Mouse (Mus musculus) midbrain, embryonic 16.5 days (tissue): ENCODE results near the gene Zfp318. TPM values are rescaled to one million over a fixed set of nuclear protein-coding genes. Genes with fewer than 3 reads are reported as not detected.

Experiments used
- ATAC-seq: fragments of 200-750 bp; cut with Nextera tagmentation; 2 replicates; pipeline ENCODE4 v1.8.0; 2017; ENCODE audit warnings: moderate TSS enrichment
- H3K27ac ChIP-seq: fragments of 300-500 bp; sonication (generic); 2 replicates; pipeline ENCODE4 v1.5.1; 2014; ENCODE audit warnings: mild to moderate bottlenecking, low read length, mixed read lengths
- H3K27me3 ChIP-seq: fragments of 300-500 bp; sonication (generic); 2 replicates; pipeline ENCODE4 v1.6.1; 2014; ENCODE audit warnings: low read depth, low read length, mixed read lengths; ENCODE audit not compliant: control insufficient read depth, insufficient read depth
- H3K36me3 ChIP-seq: fragments of 300-500 bp; sonication (generic); 2 replicates; pipeline ENCODE4 v1.6.1; 2014; ENCODE audit warnings: mild to moderate bottlenecking, low read length, moderate library complexity, mixed read lengths; ENCODE audit not compliant: control insufficient read depth, insufficient read depth
- H3K4me1 ChIP-seq: fragments of 300-500 bp; sonication (generic); 2 replicates; pipeline ENCODE4 v1.6.1; 2014; ENCODE audit warnings: mild to moderate bottlenecking, low read length, mixed read lengths; ENCODE audit not compliant: control insufficient read depth, insufficient read depth
- H3K4me2 ChIP-seq: fragments of 300-500 bp; sonication (generic); 2 replicates; pipeline ENCODE4 v1.6.1; 2014; ENCODE audit warnings: mild to moderate bottlenecking, low read length, mixed read lengths
- H3K4me3 ChIP-seq: fragments of 300-500 bp; sonication (generic); 2 replicates; pipeline ENCODE4 v1.5.1; 2014; ENCODE audit warnings: low read depth, mild to moderate bottlenecking, low read length, moderate library complexity, mixed read lengths
- H3K9ac ChIP-seq: fragments of 300-500 bp; sonication (generic); 2 replicates; pipeline ENCODE4 v1.6.1; 2014; ENCODE audit warnings: low read depth, low read length, mixed read lengths
- H3K9me3 ChIP-seq: fragments of 300-500 bp; sonication (generic); replicated peaks from 2 replicates; pipeline ENCODE4 v1.6.1; 2014; ENCODE audit warnings: mild to moderate bottlenecking, low read length, mixed read lengths; ENCODE audit not compliant: control insufficient read depth, poor library complexity, severe bottlenecking
- WGBS: fragments of 180-500 bp; shearing (Covaris S2); extraction: QIAGEN DNeasy Blood & Tissue Kit; methylation state at CpG from one replicate; pipeline ENCODE4 v1.1.7; 2014; 5-methylcytosine and 5-hydroxymethylcytosine counted together
- polyA plus RNA-seq: library from polyadenylated mRNA; unstranded; fragments of >200 nt; fragmentation: Nextera tagmentation; extraction: Ambion mirVana; gene quantifications from 2 replicates; pipeline ENCODE4 v1.2.1, GENCODE M21; 2015

Gene Zfp318
- polyA plus RNA-seq, 1 experiment from 2014 or later, result 15.2 TPM

- 3% methylated on average over 20 of the region's 33 CpGs for WGBS
- Histone ChIP-seq H3K27ac (no peak overlapping the region), H3K9ac (peak overlapping the region; percentile 48), H3K9me3 (no peaks in the 10 kb centered on the region), H3K4me2 (peak overlapping the region; percentile 68), H3K4me1 (peaks cover 24% of the 10 kb centered on the region), H3K27me3 (peaks cover 2% of the 10 kb centered on the region; the same call in 1 of the 2 replicates), H3K4me3 (peak overlapping the region; percentile 26), H3K36me3 (peaks cover 10% of the 10 kb centered on the region)
- ATAC-seq, result peak; percentile 44; the same call in 1 of the 2 replicates
Observed at GRCm38 (mm10) chr17:46455110-46455691, 71.7 kb downstream of the Zfp318 start.

GRCm38 (mm10) chr17:46457791-46458190 is 74.3 kb downstream of the Zfp318 start:
- Histone ChIP-seq H3K4me2 (no peak overlapping the region), H3K4me1 (peaks cover 30% of the 10 kb centered on the region), H3K27me3 (peaks cover 2% of the 10 kb centered on the region; the same call in 1 of the 2 replicates), H3K27ac (no peak overlapping the region), H3K9ac (no peak overlapping the region), H3K9me3 (no peaks in the 10 kb centered on the region), H3K36me3 (peaks cover 8% of the 10 kb centered on the region; the same call in 1 of the 2 replicates), H3K4me3 (no peak overlapping the region)
- no peak for ATAC-seq
- WGBS, result 16% methylated on average over 10 of the region's 10 CpGs

- H3K36me3 ChIP-seq, result peaks cover 8% of the 10 kb centered on the region
- no peak overlapping the region for H3K27ac ChIP-seq
- H3K9ac ChIP-seq, result no peak overlapping the region
- 51% methylated on average over 3 of the region's 3 CpGs for WGBS
- peaks cover 27% of the 10 kb centered on the region for H3K4me1 ChIP-seq
- no peak overlapping the region for H3K4me3 ChIP-seq
- ATAC-seq, result no peak
- H3K4me2 ChIP-seq, result no peak overlapping the region
- H3K9me3 ChIP-seq, result no peaks in the 10 kb centered on the region
- peaks cover 2% of the 10 kb centered on the region; the same call in 1 of the 2 replicates for H3K27me3 ChIP-seq
Observed at GRCm38 (mm10) chr17:46458439-46458838, 74.9 kb downstream of the Zfp318 start.

- Histone ChIP-seq H3K27ac (no peak overlapping the region), H3K4me1 (peaks cover 5% of the 10 kb centered on the region; the same call in 1 of the 2 replicates), H3K36me3 (peaks cover 11% of the 10 kb centered on the region), H3K4me3 (no peak overlapping the region), H3K4me2 (peak overlapping the region; percentile 16; the same call in 1 of the 2 replicates), H3K9me3 (no peaks in the 10 kb centered on the region), H3K9ac (peak overlapping the region; percentile 44; the same call in 1 of the 2 replicates), H3K27me3 (peaks cover 2% of the 10 kb centered on the region; the same call in 1 of the 2 replicates)
- whole genome bisulfite sequencing, result 8% methylated on average over 32 of the region's 32 CpGs
- ATAC-seq, result no peak
Observed at GRCm38 (mm10) chr17:46460673-46461072, 77.1 kb downstream of the Zfp318 start.

- Histone ChIP-seq H3K9ac (no peak overlapping the region), H3K27ac (no peak overlapping the region), H3K4me2 (no peak overlapping the region), H3K4me1 (peaks cover 5% of the 10 kb centered on the region; the same call in 1 of the 2 replicates), H3K36me3 (peaks cover 17% of the 10 kb centered on the region), H3K4me3 (no peak overlapping the region), H3K27me3 (no peaks in the 10 kb centered on the region), H3K9me3 (no peaks in the 10 kb centered on the region)
- 21% methylated on average over 8 of the region's 8 CpGs for WGBS
- no peak for ATAC-seq
Observed at GRCm38 (mm10) chr17:46461347-46461746, 77.8 kb downstream of the Zfp318 start.

- Histone ChIP-seq H3K27me3 (no peaks in the 10 kb centered on the region), H3K9me3 (no peaks in the 10 kb centered on the region), H3K9ac (no peak overlapping the region), H3K4me2 (no peak overlapping the region), H3K4me1 (peaks cover 5% of the 10 kb centered on the region; the same call in 1 of the 2 replicates), H3K4me3 (no peak overlapping the region), H3K27ac (no peak overlapping the region), H3K36me3 (peaks cover 21% of the 10 kb centered on the region)
- no peak for ATAC-seq
- 88% methylated on average over 5 of the region's 5 CpGs for WGBS
Observed at GRCm38 (mm10) chr17:46462226-46462625, 78.7 kb downstream of the Zfp318 start.

GRCm38 (mm10) chr17:46467830-46468229 is 84.3 kb downstream of the Zfp318 start:
- Histone ChIP-seq H3K36me3 (peaks cover 50% of the 10 kb centered on the region), H3K4me2 (no peak overlapping the region), H3K27ac (no peak overlapping the region), H3K4me1 (no peaks in the 10 kb centered on the region), H3K27me3 (no peaks in the 10 kb centered on the region), H3K9ac (no peak overlapping the region), H3K9me3 (no peaks in the 10 kb centered on the region), H3K4me3 (no peak overlapping the region)
- 73% methylated on average over 9 of the region's 9 CpGs for WGBS
- no peak for ATAC-seq

Other genes with a start within 250 kb of the Zfp318 start
- gene Rsph9, start 239.5 kb upstream of the Zfp318 start, polyA plus RNA-seq, result 61.6 and 74.5 TPM in 2 replicates
- 21.9 and 22.6 TPM in 2 replicates for gene Mad2l1bp, start 230.2 kb upstream of the Zfp318 start, polyA plus RNA-seq
- 41.3 and 42.8 TPM in 2 replicates for gene Gtpbp2, start 222.7 kb upstream of the Zfp318 start, polyA plus RNA-seq
- 7.7 and 7.8 TPM in 2 replicates for gene Polh, start 181.1 kb upstream of the Zfp318 start, polyA plus RNA-seq
- 36.0 and 37.4 TPM in 2 replicates for gene Xpo5, start 180.9 kb upstream of the Zfp318 start, polyA plus RNA-seq
- gene Polr1c, start 135.7 kb upstream of the Zfp318 start, polyA plus RNA-seq, result 71.3 and 80.7 TPM in 2 replicates
- 79.4 and 87.2 TPM in 2 replicates for gene Yipf3, start 135.7 kb upstream of the Zfp318 start, polyA plus RNA-seq
- 16.6 and 18.3 TPM in 2 replicates for gene Lrrc73, start 130.2 kb upstream of the Zfp318 start, polyA plus RNA-seq
- gene Tjap1, start 100.7 kb upstream of the Zfp318 start, polyA plus RNA-seq, result 28.4 and 28.6 TPM in 2 replicates
- 20.6 and 25.8 TPM in 2 replicates for gene Dlk2, start 86.3 kb upstream of the Zfp318 start, polyA plus RNA-seq
- gene Abcc10, start 55.4 kb upstream of the Zfp318 start, polyA plus RNA-seq, result 9.3 and 10.3 TPM in 2 replicates
- 3.0 and 3.6 TPM in 2 replicates for gene Crip3, start 45.2 kb downstream of the Zfp318 start, polyA plus RNA-seq
- not detected in 2 replicates for gene Slc22a7, start 54.7 kb downstream of the Zfp318 start, polyA plus RNA-seq
- gene Ttbk1, start 103.9 kb downstream of the Zfp318 start, polyA plus RNA-seq, result 4.7 and 5.5 TPM in 2 replicates
- gene Dnph1, start 113.0 kb downstream of the Zfp318 start, polyA plus RNA-seq, result 11.1 and 11.5 TPM in 2 replicates
- 26.8 and 28.0 TPM in 2 replicates for gene Cul9, start 162.7 kb downstream of the Zfp318 start, polyA plus RNA-seq
- gene Srf, start 172.4 kb downstream of the Zfp318 start, polyA plus RNA-seq, result 3.0 and 3.2 TPM in 2 replicates
- gene Ptk7, start 245.8 kb downstream of the Zfp318 start, polyA plus RNA-seq, result 26.9 and 28.8 TPM in 2 replicates